Mouse (Mus musculus) intestine, postnatal 0 days (tissue): ENCODE measurements around the gene Spag6l. TPM values are rescaled to one million over a fixed set of nuclear protein-coding genes. Genes with fewer than 3 reads are reported as not detected.
"Not testable (repeated sequence)": the region's sequence is repeated elsewhere in the genome, so short reads cannot be mapped to it uniquely, and the experiment has no call there.

Source experiments
- ATAC-seq: fragments of 200-750 bp; cut with Nextera tagmentation; 2 replicates; pipeline ENCODE4 v1.8.0; 2017; ENCODE audit warnings: mild to moderate bottlenecking, moderate TSS enrichment, moderate library complexity
- H3K27ac ChIP-seq: fragments of 300-500 bp; sonication (generic); 2 replicates; pipeline ENCODE4 v1.5.1; 2014; ENCODE audit warnings: mild to moderate bottlenecking, low read depth, low read length, moderate library complexity
- H3K27me3 ChIP-seq: fragments of 300-500 bp; sonication (generic); replicated peaks from 2 replicates; pipeline ENCODE4 v1.6.1; 2014; ENCODE audit warnings: low read length, mixed read lengths; ENCODE audit not compliant: control insufficient read depth, insufficient read depth
- H3K36me3 ChIP-seq: fragments of 300-500 bp; sonication (generic); 2 replicates; pipeline ENCODE4 v1.6.1; 2014; ENCODE audit warnings: mild to moderate bottlenecking, moderate library complexity; ENCODE audit not compliant: control insufficient read depth, insufficient read depth
- H3K4me1 ChIP-seq: fragments of 300-500 bp; sonication (generic); replicated peaks from 2 replicates; pipeline ENCODE4 v1.6.1; 2014; ENCODE audit warnings: antibody characterized with exemption, low read length, mixed read lengths; ENCODE audit not compliant: control insufficient read depth, insufficient read depth
- H3K4me2 ChIP-seq: fragments of 300-500 bp; sonication (generic); replicated peaks from 2 replicates; pipeline ENCODE4 v1.6.1; 2014; ENCODE audit warnings: low read depth, mild to moderate bottlenecking, moderate library complexity
- H3K4me3 ChIP-seq: fragments of 300-500 bp; sonication (generic); 2 replicates; pipeline ENCODE4 v1.5.1; 2014; ENCODE audit warnings: low read depth, low read length
- H3K9ac ChIP-seq: fragments of 300-500 bp; sonication (generic); 2 replicates; pipeline ENCODE4 v1.6.1; 2014; ENCODE audit warnings: mild to moderate bottlenecking, low read depth, low read length
- H3K9me3 ChIP-seq: fragments of 300-500 bp; sonication (generic); 2 replicates; pipeline ENCODE4 v1.6.1; 2016; ENCODE audit warnings: mixed run types; ENCODE audit not compliant: control insufficient read depth
- CTCF ChIP-seq: sonication (generic); IDR thresholded peaks from 2 replicates; pipeline ENCODE4 v1.5.1; 2016; ENCODE audit warnings: low read depth, mild to moderate bottlenecking, control low read depth, antibody characterized with exemption, moderate library complexity
- WGBS: fragments of 180-500 bp; shearing (Covaris S2); extraction: QIAGEN DNeasy Blood & Tissue Kit; methylation state at CpG from one replicate; pipeline ENCODE4 v1.1.7; 2014; 5-methylcytosine and 5-hydroxymethylcytosine counted together
- polyA plus RNA-seq: library from polyadenylated mRNA; unstranded; fragments of >200 nt; fragmentation: Nextera tagmentation; extraction: Ambion mirVana; gene quantifications from 2 replicates; pipeline ENCODE4 v1.2.1, GENCODE M21; 2015

The Spag6l gene
- polyA plus RNA-seq, 1 experiment from 2014 or later: 0.12 TPM

DNA sequence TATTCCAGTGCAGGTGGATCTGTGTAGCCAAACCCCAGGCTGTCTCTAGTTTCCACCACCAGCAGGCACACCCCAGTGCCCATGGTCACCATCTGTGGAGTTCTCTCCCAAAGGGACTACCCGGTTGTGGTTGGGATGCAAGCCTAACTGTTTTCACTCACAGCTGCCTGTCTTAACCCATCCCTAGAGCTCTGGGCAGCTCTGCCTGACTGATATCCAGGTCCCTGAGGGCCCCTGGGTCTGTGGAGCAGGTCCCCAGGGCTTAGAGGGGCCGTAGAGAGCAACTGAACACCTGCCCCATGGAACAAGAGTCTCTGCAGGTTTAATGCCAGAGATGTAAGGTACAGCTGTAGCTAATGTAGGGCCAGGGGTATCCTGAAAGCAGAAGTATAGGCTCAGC lies 34.7 kb upstream of the Spag6l start, which contains the start of gene Igll1:
Igll1 (minus strand) TSS at position 8 of the 400 bp plus-strand sequence.
- 66% methylated on average over 2 of the region's 2 CpGs for WGBS
- Histone ChIP-seq H3K4me2 (no peak within 1 kb of the TSS), H3K4me1 (no peaks in the 10 kb centered on the region), H3K4me3 (no peak within 1 kb of the TSS), H3K27ac (no peak within 1 kb of the TSS), H3K9ac (no peak within 1 kb of the TSS), H3K27me3 (no peaks in the 10 kb centered on the region), H3K36me3 (no peaks in the 10 kb centered on the region), H3K9me3 (no peaks in the 10 kb centered on the region)
- no peak for ATAC-seq
- TF ChIP-seq CTCF: no peak

- 75% methylated on average over 3 of the region's 3 CpGs for WGBS
- no peak for TF ChIP-seq CTCF
- Histone ChIP-seq H3K4me3 (no peak overlapping the region), H3K4me2 (no peak overlapping the region), H3K27me3 (no peaks in the 10 kb centered on the region), H3K4me1 (no peaks in the 10 kb centered on the region), H3K9me3 (no peaks in the 10 kb centered on the region), H3K9ac (no peak overlapping the region), H3K27ac (no peak overlapping the region), H3K36me3 (no peaks in the 10 kb centered on the region)
- ATAC-seq: no peak
Measured at GRCm38 (mm10) chr16:16862288-16862687, 33.0 kb upstream of the Spag6l start.

DNA sequence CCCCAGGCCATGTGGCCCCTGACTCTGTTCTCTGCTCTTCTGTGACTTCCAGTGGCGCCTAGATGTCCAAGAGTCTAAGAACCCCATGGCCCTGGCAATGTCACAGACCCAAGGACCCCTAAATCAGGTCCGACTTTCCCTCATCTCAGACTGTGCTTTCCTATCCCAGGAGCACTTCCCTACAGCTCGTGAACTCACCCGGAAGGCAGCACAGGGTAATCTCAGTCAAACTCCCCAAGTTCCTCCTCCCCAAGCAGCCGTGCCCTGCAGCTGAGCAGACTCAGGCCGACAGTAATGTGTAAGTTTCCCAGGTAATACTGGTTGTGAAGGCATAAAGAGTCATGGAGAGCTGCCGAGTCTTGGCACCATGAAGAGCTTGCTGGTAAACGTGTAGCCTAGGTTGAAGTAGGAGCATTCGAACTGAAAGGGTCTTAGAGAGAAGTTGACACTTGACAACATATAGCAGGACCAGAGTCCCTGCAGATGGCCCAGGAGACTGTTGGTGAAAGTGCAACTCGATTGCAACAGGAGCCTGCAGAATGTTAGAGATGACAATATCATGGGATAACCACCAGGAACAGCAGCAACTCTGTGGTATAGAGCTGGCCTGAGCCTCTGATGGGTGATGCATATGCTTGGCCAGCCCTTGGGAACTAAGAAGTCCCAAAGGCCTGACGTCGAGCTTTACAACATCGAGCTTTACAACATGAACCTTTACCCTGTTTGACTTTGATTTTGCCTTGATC lies 27.6 kb upstream of the Spag6l start:
- WGBS: 68% methylated on average over 13 of the region's 13 CpGs
- H3K9ac ChIP-seq: no peak overlapping the region
- no peaks in the 10 kb centered on the region for H3K4me1 ChIP-seq
- no peaks in the 10 kb centered on the region for H3K27me3 ChIP-seq
- H3K27ac ChIP-seq: no peak overlapping the region
- TF ChIP-seq CTCF: no peak
- H3K4me3 ChIP-seq: no peak overlapping the region
- H3K4me2 ChIP-seq: no peak overlapping the region
- no peaks in the 10 kb centered on the region for H3K36me3 ChIP-seq
- no peaks in the 10 kb centered on the region for H3K9me3 ChIP-seq
- ATAC-seq: no peak

DNA sequence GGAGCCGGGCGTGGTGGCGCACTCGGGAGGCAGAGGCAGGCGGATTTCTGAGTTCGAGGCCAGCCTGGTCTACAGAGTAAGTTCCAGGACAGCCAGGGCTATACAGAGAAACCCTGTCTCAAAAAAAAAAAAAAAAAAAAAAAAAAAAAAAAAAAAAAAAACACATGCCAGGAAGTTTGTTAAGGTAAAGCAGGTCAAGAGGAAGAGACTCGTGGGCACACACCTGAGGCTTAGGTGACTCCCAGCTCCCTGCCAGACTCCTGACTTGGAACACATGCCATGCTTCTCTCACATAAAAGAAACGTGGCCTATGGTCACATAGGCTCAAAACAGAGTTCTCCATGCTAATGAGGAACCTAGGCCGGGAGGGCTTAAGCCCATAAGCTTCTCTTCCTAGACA lies 26.8 kb upstream of the Spag6l start:
- H3K36me3 ChIP-seq, ATAC-seq, H3K4me2 ChIP-seq, H3K27ac ChIP-seq, H3K4me1 ChIP-seq, H3K9ac ChIP-seq, H3K4me3 ChIP-seq, H3K27me3 ChIP-seq, H3K9me3 ChIP-seq: not testable (repeated sequence)
- 83% methylated on average over 9 of the region's 9 CpGs for WGBS

DNA sequence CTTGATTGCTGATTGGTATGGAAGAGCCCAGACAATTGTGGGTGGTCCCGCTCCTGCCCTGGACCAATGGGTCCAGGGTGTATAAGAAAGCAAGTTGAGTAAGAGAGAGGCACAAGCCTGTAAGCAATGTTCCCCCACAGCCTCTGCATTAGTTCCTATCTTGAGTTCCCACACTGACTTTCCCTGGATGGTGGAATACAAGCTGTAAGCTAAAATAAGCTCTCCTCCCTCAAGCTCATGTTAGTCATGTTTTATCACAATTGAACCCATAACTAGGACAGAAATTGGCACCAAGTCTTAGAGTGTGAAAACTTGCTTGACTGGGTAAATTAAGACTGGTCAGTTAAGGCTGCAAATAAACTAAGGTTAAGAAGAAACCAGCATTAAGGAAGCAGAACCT lies 26.3 kb upstream of the Spag6l start:
- no peak for ATAC-seq
- Histone ChIP-seq H3K4me2 (no peak overlapping the region), H3K36me3 (no peaks in the 10 kb centered on the region), H3K4me1 (no peaks in the 10 kb centered on the region), H3K27me3 (no peaks in the 10 kb centered on the region), H3K9me3 (no peaks in the 10 kb centered on the region), H3K27ac (no peak overlapping the region), H3K9ac (no peak overlapping the region), H3K4me3 (no peak overlapping the region)
- no peak for TF ChIP-seq CTCF
- WGBS: 86% methylated on average over 1 of the region's 1 CpGs

DNA sequence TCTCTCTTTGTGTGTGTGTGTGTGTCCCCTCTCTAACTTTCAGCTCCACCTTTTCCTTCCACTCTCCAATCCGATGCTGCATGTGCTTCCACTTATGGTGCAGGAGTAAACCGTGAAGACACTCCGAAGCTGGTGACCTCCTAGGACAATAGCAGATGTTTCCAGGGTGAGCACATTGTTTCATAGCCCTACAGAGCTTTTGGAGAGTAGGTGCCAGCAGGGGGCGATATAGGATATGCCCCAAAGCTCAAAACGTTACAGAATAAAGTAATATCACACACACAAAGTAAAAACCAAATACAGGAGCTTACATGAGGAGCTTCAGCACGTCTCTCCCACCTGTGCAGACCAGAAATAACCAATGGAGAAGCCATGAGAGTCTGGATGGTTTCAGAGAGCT lies 25.6 kb upstream of the Spag6l start:
- Histone ChIP-seq H3K4me2 (no peak overlapping the region), H3K9me3 (no peaks in the 10 kb centered on the region), H3K27me3 (no peaks in the 10 kb centered on the region), H3K27ac (no peak overlapping the region), H3K9ac (no peak overlapping the region), H3K4me1 (no peaks in the 10 kb centered on the region), H3K4me3 (no peak overlapping the region), H3K36me3 (no peaks in the 10 kb centered on the region)
- no peak for ATAC-seq
- 28% methylated on average over 6 of the region's 6 CpGs for WGBS
- peak; percentile 78 for TF ChIP-seq CTCF
